In the genomic region with DNA sequence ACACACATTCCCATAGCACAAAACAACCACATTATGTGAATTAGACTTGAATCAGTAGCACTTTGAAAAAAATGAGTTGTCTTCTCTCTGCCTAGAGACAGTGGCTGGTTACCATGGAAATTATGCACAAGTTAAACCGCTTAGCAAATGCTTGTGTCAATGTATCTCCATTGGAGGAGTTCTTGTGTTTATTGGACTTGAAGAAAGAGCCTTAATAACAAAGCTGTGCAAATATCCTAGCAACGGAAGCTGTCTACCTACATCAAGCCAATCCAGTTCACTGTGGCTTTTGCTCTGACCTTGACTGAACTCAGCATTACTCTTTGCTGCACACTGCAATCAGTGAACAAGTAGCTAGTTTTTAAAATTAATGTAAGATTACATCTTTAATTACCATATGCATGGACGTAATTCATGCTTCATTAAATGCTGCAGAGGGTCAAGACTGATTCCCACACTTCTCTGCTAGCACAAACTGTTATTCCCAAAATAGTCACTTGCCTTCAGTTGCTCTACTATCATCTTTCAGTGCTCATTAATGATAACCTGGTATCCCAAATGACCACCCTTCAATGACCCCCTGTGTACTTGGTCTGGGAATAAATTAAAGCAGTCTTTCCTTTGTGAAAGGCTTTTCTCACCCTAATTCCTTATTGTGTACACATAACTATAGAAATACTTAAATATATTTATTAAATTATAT, we compare ENCODE assay signal across 14 mouse cellular contexts. TPM values are rescaled to one million over a fixed set of nuclear protein-coding genes. Genes with fewer than 3 reads are reported as not detected.
DNase-seq lines count a peak whose midpoint lies in the region; ATAC-seq lines count a peak whose summit lies in the region.
"Had no signal": no experiment of that assay in that cellular context is flagged by ENCODE, and none has a peak within 500 bp of the region (broad histone marks: within the 10 kb centered on the region; RNA-seq: fewer than 3 reads in every experiment).

No protein-coding gene starts in this region.

- H3K27me3 ChIP-seq in embryonic facial prominence, embryonic 11.5 days (ENCODE audit: control insufficient read depth, insufficient read depth, low read length), result no peaks in the 10 kb centered on the region
- H3K27me3 ChIP-seq in embryonic facial prominence, embryonic 10.5 days (replicated peaks; ENCODE audit: low read depth, poor library complexity, severe bottlenecking), result no peaks in the 10 kb centered on the region
- H3K27me3 ChIP-seq in forebrain, embryonic 16.5 days (replicated peaks; ENCODE audit: control insufficient read depth, insufficient read depth, low read length), result no peaks in the 10 kb centered on the region
- H3K27me3 ChIP-seq in midbrain, embryonic 14.5 days (ENCODE audit: control insufficient read depth, insufficient read depth, low read length), result no peaks in the 10 kb centered on the region
- H3K27me3 ChIP-seq: embryonic facial prominence, embryonic 12.5 days had no signal

- H3K27ac ChIP-seq in embryonic facial prominence, embryonic 11.5 days (replicated peaks; ENCODE audit: low read depth, low read length), result no peak overlapping the region
- no peak overlapping the region for H3K27ac ChIP-seq in embryonic facial prominence, embryonic 10.5 days (replicated peaks)
- no peak overlapping the region for H3K27ac ChIP-seq in forebrain, embryonic 16.5 days (ENCODE audit: low read length)
- H3K27ac ChIP-seq in midbrain, embryonic 14.5 days (replicated peaks; ENCODE audit: low read depth, low read length), result no peak overlapping the region
- H3K27ac ChIP-seq: embryonic facial prominence, embryonic 12.5 days had no signal

- 71% methylated on average over 3 of the region's 3 CpGs for WGBS in embryonic facial prominence, embryonic 11.5 days
- WGBS in embryonic facial prominence, embryonic 10.5 days, result 77% methylated on average over 3 of the region's 3 CpGs
- WGBS in forebrain, embryonic 16.5 days, result 24% methylated on average over 3 of the region's 3 CpGs
- WGBS in midbrain, embryonic 14.5 days, result 25% methylated on average over 3 of the region's 3 CpGs

- H3K9ac ChIP-seq in embryonic facial prominence, embryonic 11.5 days (replicated peaks; ENCODE audit: low read length), result no peak overlapping the region
- no peak overlapping the region for H3K9ac ChIP-seq in forebrain, embryonic 16.5 days (replicated peaks; ENCODE audit: low read depth, low read length)
- H3K9ac ChIP-seq in midbrain, embryonic 14.5 days (replicated peaks; ENCODE audit: low read length), result no peak overlapping the region
- H3K9ac ChIP-seq: embryonic facial prominence, embryonic 12.5 days had no signal

- H3K36me3 ChIP-seq in embryonic facial prominence, embryonic 11.5 days (replicated peaks; ENCODE audit: control insufficient read depth, insufficient read depth, low read depth, low read length), result no peaks in the 10 kb centered on the region
- H3K36me3 ChIP-seq in embryonic facial prominence, embryonic 10.5 days (replicated peaks), result no peaks in the 10 kb centered on the region
- no peaks in the 10 kb centered on the region for H3K36me3 ChIP-seq in forebrain, embryonic 16.5 days (ENCODE audit: control insufficient read depth, insufficient read depth)
- no peaks in the 10 kb centered on the region for H3K36me3 ChIP-seq in midbrain, embryonic 14.5 days (ENCODE audit: control insufficient read depth, insufficient read depth, low read length)
- H3K36me3 ChIP-seq: embryonic facial prominence, embryonic 12.5 days had no signal

- no peak overlapping the region for H3K4me2 ChIP-seq in embryonic facial prominence, embryonic 11.5 days (ENCODE audit: low read depth, low read length)
- no peak overlapping the region for H3K4me2 ChIP-seq in forebrain, embryonic 16.5 days (ENCODE audit: low read length)
- no peak overlapping the region for H3K4me2 ChIP-seq in midbrain, embryonic 14.5 days (ENCODE audit: low read length)
- H3K4me2 ChIP-seq: embryonic facial prominence, embryonic 12.5 days had no signal

- no peaks in the 10 kb centered on the region for H3K9me3 ChIP-seq in embryonic facial prominence, embryonic 11.5 days (replicated peaks; ENCODE audit: control insufficient read depth, low read length)
- no peaks in the 10 kb centered on the region for H3K9me3 ChIP-seq in embryonic facial prominence, embryonic 10.5 days
- no peaks in the 10 kb centered on the region for H3K9me3 ChIP-seq in forebrain, embryonic 16.5 days (ENCODE audit: control insufficient read depth, low read length)
- no peaks in the 10 kb centered on the region for H3K9me3 ChIP-seq in midbrain, embryonic 14.5 days (ENCODE audit: control insufficient read depth, low read length)
- H3K9me3 ChIP-seq: embryonic facial prominence, embryonic 12.5 days had no signal

- no peaks in the 10 kb centered on the region for H3K4me1 ChIP-seq in embryonic facial prominence, embryonic 11.5 days (ENCODE audit: control insufficient read depth, insufficient read depth, low read length)
- H3K4me1 ChIP-seq in embryonic facial prominence, embryonic 10.5 days, result no peaks in the 10 kb centered on the region
- H3K4me1 ChIP-seq in forebrain, embryonic 16.5 days (replicated peaks; ENCODE audit: control insufficient read depth, insufficient read depth, low read length), result no peaks in the 10 kb centered on the region
- H3K4me1 ChIP-seq in midbrain, embryonic 14.5 days (ENCODE audit: control insufficient read depth, insufficient read depth, low read length), result 0 out of 2 replicates have a peak, but pooled peaks cover 6% of the 10 kb centered on the region
- H3K4me1 ChIP-seq: embryonic facial prominence, embryonic 12.5 days had no signal

- H3K4me3 ChIP-seq in embryonic facial prominence, embryonic 11.5 days (ENCODE audit: low read depth, low read length), result no peak overlapping the region
- no peak overlapping the region for H3K4me3 ChIP-seq in embryonic facial prominence, embryonic 10.5 days
- H3K4me3 ChIP-seq in forebrain, embryonic 16.5 days (replicated peaks; ENCODE audit: low read length), result no peak overlapping the region
- H3K4me3 ChIP-seq in midbrain, embryonic 14.5 days (replicated peaks; ENCODE audit: low read depth, low read length), result no peak overlapping the region
- H3K4me3 ChIP-seq: embryonic facial prominence, embryonic 12.5 days had no signal

- no peak for DNase-seq in embryonic facial prominence, embryonic 11.5 days (ENCODE audit: low spot score)
- DNase-seq in embryonic facial prominence, embryonic 10.5 days (ENCODE audit: low spot score), result no peak
- DNase-seq in R1 (ENCODE audit: low read depth, low spot score), result peak; percentile 4
- DNase-seq in midbrain, embryonic 14.5 days, result peak; percentile 68
- DNase-seq in thymus, postnatal 4 days, result no peak
- DNase-seq in right cerebral cortex, adult 18-20 months, result no peak
- DNase-seq in thymus, postnatal 0 days (ENCODE audit: low spot score), result no peak
- DNase-seq: adrenal gland, postnatal 25 days; cerebellum, adult 11 months; heart, postnatal 10 days; lung, adult 18-20 months had no signal

- ATAC-seq in embryonic facial prominence, embryonic 11.5 days (replicated peaks; ENCODE audit: insufficient number of reproducible peaks, low FRiP score, low TSS enrichment, low read depth), result 0 out of 2 replicates have a peak, but pooled peaks have one; percentile 23
- peak; percentile 72; the same call in 1 of the 2 replicates for ATAC-seq in forebrain, embryonic 16.5 days
- ATAC-seq in midbrain, embryonic 14.5 days (ENCODE audit: low FRiP score, low TSS enrichment), result peak; percentile 67; the same call in 1 of the 2 replicates
- ATAC-seq: intestine, postnatal 0 days had no signal

RNA-seq across cellular contexts. Expression of a gene that starts 27.3 kb away (rescaled TPM):
- 0.28 and 0.31 TPM in 2 replicates for polyA plus RNA-seq in embryonic facial prominence, embryonic 11.5 days (2014; fragmentation: Nextera tagmentation; extraction: Ambion mirVana)
- 0.10 and 0.28 TPM in 2 replicates for polyA plus RNA-seq in embryonic facial prominence, embryonic 10.5 days (2016; fragmentation: Nextera tagmentation; extraction: Ambion mirVana)
- polyA plus RNA-seq in forebrain, embryonic 16.5 days (2015; fragmentation: Nextera tagmentation; extraction: Ambion mirVana), result 2.3 and 4.6 TPM in 2 replicates
- polyA plus RNA-seq in midbrain, embryonic 14.5 days (2014; fragmentation: Nextera tagmentation; extraction: Ambion mirVana), result 6.3 and 7.6 TPM in 2 replicates
- 0.09 and 0.12 TPM in 2 replicates for polyA plus RNA-seq in thymus, postnatal 0 days (2015; fragmentation: Nextera tagmentation; extraction: Ambion mirVana)

Comparison
In these comparisons a context has a peak if more than half of its experiments do, and no peak if none do; other contexts are left out.
1. DNase-seq: peak in R1 (single experiment) and midbrain, embryonic 14.5 days (single experiment); none in embryonic facial prominence, embryonic 11.5 days (single experiment), embryonic facial prominence, embryonic 10.5 days (single experiment), thymus, postnatal 4 days (single experiment), right cerebral cortex, adult 18-20 months (single experiment) and thymus, postnatal 0 days (single experiment).
2. Peak in every context shown above with its lines, with median percentiles within 50 percentile points of each other: ATAC-seq.